Mouse (Mus musculus): ENCODE measurements around the gene Morn4. TPM values are rescaled to one million over a fixed set of nuclear protein-coding genes. Genes with fewer than 3 reads are reported as not detected.

The Morn4 gene
- polyA plus RNA-seq, 1 experiment from 2014 or later: 46.2 TPM

DNA sequence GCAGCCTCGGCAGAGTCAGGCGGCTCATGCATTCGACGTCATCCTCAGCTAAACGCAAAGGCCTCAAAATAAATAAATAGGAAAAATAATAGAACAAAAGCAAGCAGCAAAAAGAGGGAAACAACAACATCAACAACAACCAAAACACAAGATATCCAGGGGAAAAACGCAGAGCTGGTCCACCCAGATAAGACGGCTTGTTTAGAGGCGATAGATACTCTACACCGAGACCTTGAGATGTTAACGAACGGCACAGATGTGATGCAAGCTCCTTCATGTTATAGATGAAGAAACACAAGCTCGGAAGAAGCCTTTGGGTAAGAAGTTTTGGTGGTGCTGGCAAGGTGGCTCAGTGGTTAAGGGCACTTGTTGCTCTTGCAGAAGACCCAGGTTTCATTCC, 7.2 kb downstream of the Morn4 start:
- Histone ChIP-seq H3K27ac (replicated peaks; ENCODE audit: low read depth, low read length) (no peak overlapping the region), H3K9me3 (ENCODE audit: control insufficient read depth, low read length) (no peaks in the 10 kb centered on the region), H3K36me3 (ENCODE audit: control insufficient read depth, insufficient read depth, low read length) (no peaks in the 10 kb centered on the region; the same call in none of the 2 replicates), H3K9ac (ENCODE audit: low read length) (no peak overlapping the region), H3K4me2 (ENCODE audit: low read depth, severe bottlenecking) (no peak overlapping the region), H3K27me3 (ENCODE audit: control insufficient read depth, insufficient read depth, low read length) (no peaks in the 10 kb centered on the region), H3K4me1 (ENCODE audit: control insufficient read depth, insufficient read depth, low read length) (no peaks in the 10 kb centered on the region), H3K4me3 (ENCODE audit: low read depth, low read length) (no peak overlapping the region)
- DNase-seq (ENCODE audit: low spot score): no peak
- no peak for ATAC-seq (ENCODE audit: insufficient number of reproducible peaks, low FRiP score, low TSS enrichment, low read depth)
- 90% methylated on average over 12 of the region's 12 CpGs for WGBS

DNA sequence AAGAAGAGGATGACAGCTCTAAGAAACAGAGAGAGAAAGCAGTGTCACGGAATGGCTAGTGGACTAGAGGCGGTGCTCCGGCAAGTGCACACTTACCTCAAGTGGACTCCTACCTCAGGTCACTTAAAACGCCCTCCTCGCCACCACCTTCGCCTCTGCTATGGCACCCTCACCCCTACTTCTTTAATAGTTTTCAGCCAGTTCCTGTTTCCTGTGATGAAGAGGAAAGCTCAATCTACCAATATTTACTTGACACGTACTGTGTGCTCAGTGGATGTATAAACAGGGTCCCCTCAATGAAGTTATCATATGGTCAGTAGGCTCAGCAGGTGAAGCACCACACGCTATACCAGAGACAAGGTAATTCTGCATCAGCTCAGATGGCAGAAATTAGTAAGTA, 7.6 kb downstream of the Morn4 start:
- ATAC-seq (ENCODE audit: insufficient number of reproducible peaks, low FRiP score, low TSS enrichment, low read depth) (no peak), DNase-seq (ENCODE audit: low spot score) (no peak)
- Histone ChIP-seq H3K4me2 (ENCODE audit: low read depth, severe bottlenecking) (no peak overlapping the region), H3K4me3 (ENCODE audit: low read depth, low read length) (no peak overlapping the region), H3K36me3 (ENCODE audit: control insufficient read depth, insufficient read depth, low read length) (no peaks in the 10 kb centered on the region; the same call in none of the 2 replicates), H3K27ac (replicated peaks; ENCODE audit: low read depth, low read length) (no peak overlapping the region), H3K4me1 (ENCODE audit: control insufficient read depth, insufficient read depth, low read length) (no peaks in the 10 kb centered on the region), H3K9ac (ENCODE audit: low read length) (no peak overlapping the region), H3K9me3 (ENCODE audit: control insufficient read depth, low read length) (no peaks in the 10 kb centered on the region), H3K27me3 (ENCODE audit: control insufficient read depth, insufficient read depth, low read length) (no peaks in the 10 kb centered on the region)
- 97% methylated on average over 8 of the region's 8 CpGs for WGBS

DNA sequence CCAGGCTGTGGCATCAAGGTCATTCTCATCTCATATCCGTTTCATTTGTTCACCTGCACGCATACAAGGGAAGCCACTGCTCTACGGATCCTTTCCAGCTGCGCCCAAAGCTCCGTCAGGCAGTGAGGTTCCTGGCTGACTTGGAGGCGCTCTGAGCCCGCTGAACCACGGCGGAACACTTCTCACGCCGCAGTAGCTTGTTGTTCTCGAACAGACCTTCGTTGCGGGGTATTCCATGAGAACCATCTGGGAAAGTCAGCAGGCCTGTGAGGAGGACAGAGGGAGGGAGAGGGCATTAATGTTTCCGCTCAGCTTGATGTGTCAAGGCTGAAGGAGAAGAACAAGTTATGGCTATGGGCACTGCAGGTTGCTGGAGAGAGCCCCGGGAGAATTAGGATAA, 10.2 kb downstream of the Morn4 start:
- DNase-seq (ENCODE audit: low spot score) (no peak), ATAC-seq (ENCODE audit: insufficient number of reproducible peaks, low FRiP score, low TSS enrichment, low read depth) (no peak)
- H3K27ac ChIP-seq (replicated peaks; ENCODE audit: low read depth, low read length): no peak overlapping the region
- H3K9ac ChIP-seq (ENCODE audit: low read length): no peak overlapping the region
- H3K27me3 ChIP-seq (ENCODE audit: control insufficient read depth, insufficient read depth, low read length): no peaks in the 10 kb centered on the region
- H3K4me3 ChIP-seq (ENCODE audit: low read depth, low read length): no peak overlapping the region
- H3K4me1 ChIP-seq (ENCODE audit: control insufficient read depth, insufficient read depth, low read length): no peaks in the 10 kb centered on the region
- 92% methylated on average over 16 of the region's 16 CpGs for WGBS
- no peaks in the 10 kb centered on the region; the same call in none of the 2 replicates for H3K36me3 ChIP-seq (ENCODE audit: control insufficient read depth, insufficient read depth, low read length)
- no peak overlapping the region for H3K4me2 ChIP-seq (ENCODE audit: low read depth, severe bottlenecking)
- no peaks in the 10 kb centered on the region for H3K9me3 ChIP-seq (ENCODE audit: control insufficient read depth, low read length)

DNA sequence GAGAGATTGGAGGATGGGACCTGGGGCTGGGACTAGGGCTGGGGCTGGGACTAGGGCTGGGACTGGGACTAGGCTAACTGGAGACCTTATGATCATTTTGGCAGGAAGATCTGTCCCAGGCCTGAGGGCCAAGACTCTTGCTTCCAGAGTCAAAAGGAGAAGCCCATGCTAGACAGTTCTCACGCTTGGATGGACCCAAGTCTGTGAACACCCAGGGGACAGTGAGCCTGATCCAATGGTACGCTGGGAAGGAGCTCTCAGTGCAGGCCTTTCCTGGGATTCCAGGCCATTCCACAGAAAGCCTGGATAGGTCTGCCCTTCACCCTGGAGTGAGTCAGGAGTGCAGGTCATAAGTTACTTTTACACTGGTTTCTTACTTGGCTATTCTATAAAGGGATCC, 11.1 kb downstream of the Morn4 start:
- H3K4me3 ChIP-seq (ENCODE audit: low read depth, low read length): no peak overlapping the region
- 89% methylated on average over 2 of the region's 2 CpGs for WGBS
- H3K4me2 ChIP-seq (ENCODE audit: low read depth, severe bottlenecking): no peak overlapping the region
- H3K9ac ChIP-seq (ENCODE audit: low read length): no peak overlapping the region
- no peaks in the 10 kb centered on the region for H3K4me1 ChIP-seq (ENCODE audit: control insufficient read depth, insufficient read depth, low read length)
- H3K27ac ChIP-seq (replicated peaks; ENCODE audit: low read depth, low read length): no peak overlapping the region
- no peak for DNase-seq (ENCODE audit: low spot score)
- H3K36me3 ChIP-seq (ENCODE audit: control insufficient read depth, insufficient read depth, low read length): no peaks in the 10 kb centered on the region; the same call in none of the 2 replicates
- ATAC-seq (ENCODE audit: insufficient number of reproducible peaks, low FRiP score, low TSS enrichment, low read depth): no peak
- no peaks in the 10 kb centered on the region for H3K9me3 ChIP-seq (ENCODE audit: control insufficient read depth, low read length)
- H3K27me3 ChIP-seq (ENCODE audit: control insufficient read depth, insufficient read depth, low read length): no peaks in the 10 kb centered on the region

DNA sequence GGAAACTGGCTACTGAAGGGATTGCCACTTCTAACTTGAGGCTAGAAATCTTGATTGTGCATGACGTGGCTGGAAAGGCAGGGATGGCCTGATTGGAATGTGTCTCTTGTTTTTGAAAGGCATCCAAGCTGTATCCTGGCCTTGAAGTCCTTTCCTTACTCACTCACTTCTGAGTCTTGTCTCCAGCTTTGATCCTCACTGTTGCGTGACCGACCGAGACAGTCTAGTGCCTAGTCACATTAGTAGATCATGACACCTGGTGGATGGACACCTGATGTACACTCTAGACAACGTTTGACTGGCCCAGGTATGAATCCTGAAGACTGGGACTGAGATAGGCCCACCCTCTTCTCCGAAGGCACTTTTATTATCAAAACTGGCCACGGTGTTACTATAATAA, 13.4 kb downstream of the Morn4 start:
- Histone ChIP-seq H3K4me3 (ENCODE audit: low read depth, low read length) (no peak overlapping the region), H3K4me1 (ENCODE audit: control insufficient read depth, insufficient read depth, low read length) (no peaks in the 10 kb centered on the region), H3K4me2 (ENCODE audit: low read depth, severe bottlenecking) (no peak overlapping the region), H3K9me3 (ENCODE audit: control insufficient read depth, low read length) (no peaks in the 10 kb centered on the region), H3K36me3 (ENCODE audit: control insufficient read depth, insufficient read depth, low read length) (no peaks in the 10 kb centered on the region; the same call in none of the 2 replicates), H3K27me3 (ENCODE audit: control insufficient read depth, insufficient read depth, low read length) (no peaks in the 10 kb centered on the region), H3K27ac (replicated peaks; ENCODE audit: low read depth, low read length) (no peak overlapping the region), H3K9ac (ENCODE audit: low read length) (no peak overlapping the region)
- ATAC-seq (ENCODE audit: insufficient number of reproducible peaks, low FRiP score, low TSS enrichment, low read depth): no peak
- WGBS: 79% methylated on average over 7 of the region's 7 CpGs
- no peak for DNase-seq (ENCODE audit: low spot score)

DNA sequence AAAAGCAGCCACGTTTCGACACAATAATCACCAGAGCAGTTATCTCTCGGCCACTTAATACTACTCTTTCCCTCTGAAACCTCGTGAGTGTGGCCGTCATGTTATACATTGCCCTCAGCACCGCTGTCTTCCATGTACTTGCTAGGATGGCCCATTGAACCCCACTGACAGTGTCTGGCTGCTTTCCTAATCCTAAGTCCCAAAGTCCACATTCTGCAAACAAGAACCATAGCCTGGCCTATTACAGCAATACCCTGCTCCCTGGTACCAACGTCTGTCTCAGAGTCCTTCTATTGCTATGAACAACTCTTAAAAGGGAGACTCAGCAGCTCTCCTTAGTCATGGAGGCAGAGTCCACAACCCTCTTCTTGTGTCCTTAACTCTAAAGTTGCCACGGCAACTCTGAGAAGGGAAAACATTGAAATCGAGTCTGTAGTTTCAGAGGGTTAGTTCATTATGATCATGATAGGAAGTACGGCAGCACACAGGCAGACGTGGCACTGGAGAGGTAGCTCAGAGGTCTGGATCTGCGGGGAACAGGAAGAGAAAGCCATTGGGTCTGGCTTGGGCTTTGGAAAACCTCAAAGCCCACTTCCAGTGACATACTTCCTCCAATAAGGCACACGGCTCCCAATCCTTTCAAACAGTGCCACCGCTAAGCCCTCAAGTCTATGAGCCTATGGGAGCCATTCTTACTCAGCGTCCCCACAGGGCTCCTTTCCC, 14.1 kb downstream of the Morn4 start:
- no peaks in the 10 kb centered on the region for H3K27me3 ChIP-seq (ENCODE audit: control insufficient read depth, insufficient read depth, low read length)
- ATAC-seq (ENCODE audit: insufficient number of reproducible peaks, low FRiP score, low TSS enrichment, low read depth) (no peak), DNase-seq (ENCODE audit: low spot score) (no peak)
- H3K4me1 ChIP-seq (ENCODE audit: control insufficient read depth, insufficient read depth, low read length): no peaks in the 10 kb centered on the region
- H3K4me3 ChIP-seq (ENCODE audit: low read depth, low read length): no peak overlapping the region
- H3K4me2 ChIP-seq (ENCODE audit: low read depth, severe bottlenecking): no peak overlapping the region
- H3K9me3 ChIP-seq (ENCODE audit: control insufficient read depth, low read length): no peaks in the 10 kb centered on the region
- no peak overlapping the region for H3K27ac ChIP-seq (replicated peaks; ENCODE audit: low read depth, low read length)
- H3K36me3 ChIP-seq (ENCODE audit: control insufficient read depth, insufficient read depth, low read length): no peaks in the 10 kb centered on the region; the same call in none of the 2 replicates
- no peak overlapping the region for H3K9ac ChIP-seq (ENCODE audit: low read length)
- 85% methylated on average over 15 of the region's 15 CpGs for WGBS

DNA sequence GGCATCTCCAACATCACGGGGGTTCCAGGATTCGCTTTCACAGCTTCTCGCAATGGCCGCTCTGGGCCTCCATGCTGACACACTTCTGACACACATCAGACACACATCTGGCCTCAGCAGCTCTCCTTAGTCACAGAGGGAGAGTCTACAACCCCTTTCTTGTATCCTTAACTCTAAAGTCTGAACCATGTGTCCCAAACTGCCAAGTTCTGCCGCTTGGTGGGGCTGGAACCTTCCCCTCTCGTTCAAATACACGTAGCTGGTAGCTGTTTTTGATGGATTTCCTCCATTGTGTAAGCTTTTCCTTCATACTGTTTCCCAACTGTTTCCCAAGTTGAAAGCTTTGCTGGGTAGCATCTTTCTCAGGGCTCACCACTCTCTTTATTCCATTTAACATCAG, 14.9 kb downstream of the Morn4 start:
- no peak for ATAC-seq (ENCODE audit: insufficient number of reproducible peaks, low FRiP score, low TSS enrichment, low read depth)
- no peak for DNase-seq (ENCODE audit: low spot score)
- Histone ChIP-seq H3K4me3 (ENCODE audit: low read depth, low read length) (no peak overlapping the region), H3K4me1 (ENCODE audit: control insufficient read depth, insufficient read depth, low read length) (no peaks in the 10 kb centered on the region), H3K9ac (ENCODE audit: low read length) (no peak overlapping the region), H3K9me3 (ENCODE audit: control insufficient read depth, low read length) (no peaks in the 10 kb centered on the region), H3K27ac (replicated peaks; ENCODE audit: low read depth, low read length) (no peak overlapping the region), H3K27me3 (ENCODE audit: control insufficient read depth, insufficient read depth, low read length) (no peaks in the 10 kb centered on the region), H3K36me3 (ENCODE audit: control insufficient read depth, insufficient read depth, low read length) (no peaks in the 10 kb centered on the region; the same call in none of the 2 replicates), H3K4me2 (ENCODE audit: low read depth, severe bottlenecking) (no peak overlapping the region)
- WGBS: 78% methylated on average over 7 of the region's 7 CpGs

DNA sequence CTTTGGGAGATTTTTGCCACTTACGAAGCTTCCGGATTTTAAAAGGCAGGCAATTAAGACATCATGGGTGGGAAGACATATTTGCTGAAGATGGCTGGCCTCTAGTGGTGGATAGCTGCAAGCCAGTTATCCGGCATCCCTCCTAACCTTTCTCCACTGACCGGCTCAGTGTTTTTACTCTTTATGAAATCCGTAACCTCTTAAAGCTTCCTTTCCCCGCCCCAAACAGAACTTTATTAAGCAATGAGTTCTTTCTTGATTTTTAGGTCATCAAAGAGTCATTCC, 17.0 kb downstream of the Morn4 start:
- 62% methylated on average over 6 of the region's 6 CpGs for WGBS

More for the DNA sequence above, 17.0 kb downstream of the Morn4 start:
- Histone ChIP-seq H3K36me3 (ENCODE audit: control insufficient read depth, insufficient read depth, low read length) (no peaks in the 10 kb centered on the region), H3K9ac (ENCODE audit: low read length) (no peak overlapping the region), H3K27me3 (ENCODE audit: control insufficient read depth, insufficient read depth, low read length) (no peaks in the 10 kb centered on the region), H3K27ac (replicated peaks; ENCODE audit: low read depth, low read length) (no peak overlapping the region), H3K4me1 (ENCODE audit: control insufficient read depth, insufficient read depth, low read length) (no peaks in the 10 kb centered on the region), H3K4me2 (ENCODE audit: low read depth, severe bottlenecking) (no peak overlapping the region), H3K9me3 (ENCODE audit: control insufficient read depth, low read length) (no peaks in the 10 kb centered on the region), H3K4me3 (ENCODE audit: low read depth, low read length) (no peak overlapping the region)
- ATAC-seq (ENCODE audit: insufficient number of reproducible peaks, low FRiP score, low TSS enrichment, low read depth): no peak
- DNase-seq (ENCODE audit: low spot score): no peak
